Mouse (Mus musculus): ENCODE measurements around the gene Acod1. TPM values are rescaled to one million over a fixed set of nuclear protein-coding genes. Genes with fewer than 3 reads are reported as not detected.
A peak's percentile ranks its signal among the peaks of the same experiment; 100 is the strongest.

Gene Acod1
- polyA plus RNA-seq, 1 experiment from 2014 or later = 0.06 TPM

DNA sequence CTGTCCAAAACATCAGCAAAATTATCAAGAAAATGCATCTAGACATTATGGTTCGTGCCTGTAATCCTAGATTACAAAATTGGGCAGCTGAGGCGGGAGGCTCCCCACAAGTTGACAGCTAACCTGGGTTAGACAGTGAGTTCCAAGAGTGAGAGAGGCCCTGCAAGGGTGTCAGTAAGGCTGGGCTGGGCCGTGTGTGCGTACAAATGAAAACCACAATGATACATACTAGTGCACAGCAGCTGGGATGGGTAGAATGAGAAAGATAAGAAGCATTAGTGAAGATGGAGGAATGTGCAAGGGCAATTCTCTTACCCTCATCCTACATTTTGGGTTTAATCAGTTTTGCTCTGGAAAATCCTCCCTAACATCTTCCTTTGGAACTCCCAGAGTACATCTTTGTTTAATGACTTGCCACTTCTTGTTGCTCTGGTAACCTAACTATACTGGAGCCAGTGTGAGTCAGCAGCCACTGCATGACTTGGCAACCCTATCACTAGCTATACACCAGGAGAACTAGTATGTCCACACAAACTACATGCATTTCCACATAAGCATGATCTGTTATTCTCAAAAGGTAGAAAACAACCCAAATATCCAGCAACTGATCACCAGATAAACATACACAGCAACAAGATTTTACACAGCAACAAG lies 40.0 kb downstream of the Acod1 start:
- POLR2A ChIA-PET = no interaction called here
- in situ Hi-C loops (cut with MboI; ENCODE audit: low pct_unique_long_range_greater_than_20kb) = loop anchor here (25.0 kb wide), 1 partner anchor 426 kb away; the partner anchor contains the start of gene Scel
- DNase-seq (ENCODE audit: low read depth, low spot score) (no peak), ATAC-seq (no peak)
- peaks cover 14% of the 10 kb centered on the region for H3K27me3 ChIP-seq
- TF ChIP-seq CTCF (IDR thresholded peaks at IDR 0.05) = no peak
- CTCF ChIA-PET = no interaction called here

DNA sequence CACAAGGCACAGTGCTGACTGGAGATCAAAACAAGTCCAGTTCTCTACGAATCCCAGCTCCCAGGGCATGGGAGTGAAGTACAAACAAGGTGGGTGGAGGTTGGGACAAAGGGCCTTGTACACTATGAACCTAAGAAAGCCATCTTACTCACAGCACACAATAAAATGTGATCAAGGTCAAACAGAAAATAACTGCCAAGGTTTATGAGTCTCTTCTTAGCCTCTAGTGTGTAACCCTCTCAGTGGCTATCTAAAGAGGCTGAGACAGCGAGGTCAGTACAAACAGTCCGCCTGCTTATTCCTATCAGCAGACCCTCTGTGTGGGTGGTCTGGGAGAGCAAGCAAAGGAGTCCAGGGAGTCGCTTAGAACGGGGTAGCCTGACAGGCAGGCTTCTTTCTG lies 41.1 kb downstream of the Acod1 start:
- in situ Hi-C loops (cut with MboI; ENCODE audit: low pct_unique_long_range_greater_than_20kb) = loop anchor here (25.0 kb wide), 1 partner anchor 424 kb away; the partner anchor contains the start of gene Scel
- ATAC-seq (no peak), DNase-seq (ENCODE audit: low read depth, low spot score) (no peak)
- no peak for TF ChIP-seq CTCF (IDR thresholded peaks at IDR 0.05)
- peaks cover 3% of the 10 kb centered on the region for H3K27me3 ChIP-seq
- ChIA-PET POLR2A (no interaction called here), CTCF (no interaction called here)

DNA sequence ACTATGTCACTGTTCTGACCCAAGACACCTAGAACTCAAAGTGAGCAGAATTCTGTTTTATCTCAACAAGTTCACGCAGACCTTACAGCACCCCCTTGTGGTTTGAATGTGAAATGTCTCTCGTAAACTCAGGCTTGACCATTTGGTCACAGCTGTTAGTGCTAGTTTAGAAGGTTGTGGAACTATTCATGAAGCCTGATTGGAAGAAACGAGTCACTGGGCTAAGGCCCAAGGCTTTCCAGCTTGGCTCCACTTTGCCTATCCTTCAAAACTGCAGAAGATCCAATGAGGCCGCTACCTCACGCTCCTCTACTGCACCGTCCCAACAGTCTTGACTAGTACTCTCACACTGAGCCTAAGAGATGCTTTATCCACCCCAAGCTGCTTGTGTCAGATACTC lies 41.8 kb downstream of the Acod1 start:
- no peaks in the 10 kb centered on the region for H3K27me3 ChIP-seq
- CTCF ChIA-PET = interaction anchor here (0.9 to 1.6 kb wide), 3 partner anchors 9 to 14 kb away, joined by 3 to 13 read pairs (median 7); no protein-coding TSS in a partner anchor
- DNase-seq (ENCODE audit: low read depth, low spot score) (no peak), ATAC-seq (no peak)
- in situ Hi-C loops (cut with MboI; ENCODE audit: low pct_unique_long_range_greater_than_20kb) = loop anchor here (25.0 kb wide), 1 partner anchor 424 kb away; the partner anchor contains the start of gene Scel
- TF ChIP-seq CTCF (IDR thresholded peaks at IDR 0.05) = peak; percentile 78
- POLR2A ChIA-PET = no interaction called here

DNA sequence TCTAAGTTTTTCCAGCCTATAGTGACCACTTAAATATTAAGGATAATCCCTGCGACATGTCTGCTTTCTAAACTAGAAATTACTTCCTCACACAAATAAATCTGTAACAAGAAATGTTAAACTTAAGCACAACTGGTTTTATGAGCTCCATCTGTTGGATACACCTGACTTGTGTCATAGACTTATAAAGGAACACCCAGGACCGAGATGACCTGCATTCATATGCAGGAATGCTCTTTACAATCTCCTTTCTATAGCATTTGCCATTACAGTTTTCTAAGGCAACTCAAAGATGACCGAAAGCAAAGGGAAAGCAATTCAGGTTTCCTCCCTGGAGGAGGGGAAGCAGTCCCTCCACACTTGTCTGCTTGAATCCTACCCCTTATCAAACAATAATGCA lies 46.5 kb downstream of the Acod1 start:
- H3K27me3 ChIP-seq = no peaks in the 10 kb centered on the region
- TF ChIP-seq CTCF (IDR thresholded peaks at IDR 0.05) = no peak
- DNase-seq (ENCODE audit: low read depth, low spot score) (no peak), ATAC-seq (no peak)
- CTCF ChIA-PET = interaction anchor here (0.7 to 1.5 kb wide), 4 partner anchors 9 to 39 kb away, joined by 3 to 5 read pairs (median 4); no protein-coding TSS in a partner anchor
- in situ Hi-C loops (cut with MboI; ENCODE audit: low pct_unique_long_range_greater_than_20kb) = loop anchor here (25.0 kb wide), 1 partner anchor 419 kb away; the partner anchor contains the start of gene Scel
- POLR2A ChIA-PET = no interaction called here

DNA sequence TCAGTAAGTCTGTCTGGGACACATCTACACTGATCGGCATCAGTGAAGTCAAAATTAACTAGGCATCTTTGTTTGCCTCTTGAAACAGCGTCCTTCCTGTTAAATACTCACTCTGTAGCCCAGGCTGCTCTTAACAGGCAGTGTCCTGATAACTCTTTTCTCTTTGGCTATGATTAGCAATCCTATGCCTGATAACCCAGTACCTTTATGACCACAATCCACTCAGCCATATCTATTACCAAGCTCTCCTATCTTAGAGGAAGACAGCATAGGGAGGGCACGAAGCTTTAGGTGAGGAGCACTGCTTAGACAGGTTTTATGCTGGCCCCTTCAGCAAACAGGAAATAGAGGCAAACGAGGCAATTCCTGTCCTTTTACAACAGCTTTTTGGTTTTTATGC lies 46.9 kb downstream of the Acod1 start:
- CTCF ChIA-PET = interaction anchor here (0.7 to 1.6 kb wide), 6 partner anchors 9 to 39 kb away, joined by 3 to 5 read pairs (median 3); partner anchors contain the start of gene Cln5
- ATAC-seq (no peak), DNase-seq (ENCODE audit: low read depth, low spot score) (no peak)
- POLR2A ChIA-PET = no interaction called here
- no peak for TF ChIP-seq CTCF (IDR thresholded peaks at IDR 0.05)
- in situ Hi-C loops (cut with MboI; ENCODE audit: low pct_unique_long_range_greater_than_20kb) = loop anchor here (25.0 kb wide), 1 partner anchor 419 kb away; the partner anchor contains the start of gene Scel
- H3K27me3 ChIP-seq = no peaks in the 10 kb centered on the region

DNA sequence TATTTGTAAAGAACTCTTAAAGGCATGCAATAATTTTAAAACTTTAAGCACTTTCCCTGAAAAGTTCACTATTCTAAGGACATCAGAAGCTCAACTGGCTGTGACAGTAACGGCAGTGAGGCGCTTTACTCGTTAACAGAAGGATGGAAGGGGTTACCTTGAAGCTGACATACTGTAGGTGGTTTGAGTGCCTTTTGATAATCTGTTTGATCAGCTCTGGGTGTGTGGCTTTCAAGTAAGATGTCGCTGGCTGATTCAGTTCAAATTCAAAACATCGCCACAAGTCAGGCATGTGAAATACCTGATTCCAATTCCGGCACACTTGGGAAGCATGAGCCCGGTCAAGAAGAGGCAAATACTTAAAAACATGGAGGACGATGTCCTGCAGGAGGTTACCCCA lies 48.3 kb downstream of the Acod1 start:
- ChIA-PET POLR2A (no interaction called here), CTCF (interaction anchor here (1.6 kb wide), 1 partner anchor 25 kb away, joined by 5 read pairs; the partner anchor contains the start of gene Cln5)
- no peaks in the 10 kb centered on the region for H3K27me3 ChIP-seq
- in situ Hi-C loops (cut with MboI; ENCODE audit: low pct_unique_long_range_greater_than_20kb) = loop anchor here (25.0 kb wide), 1 partner anchor 417 kb away; the partner anchor contains the start of gene Scel
- DNase-seq (ENCODE audit: low read depth, low spot score) (no peak), ATAC-seq (no peak)
- TF ChIP-seq CTCF (IDR thresholded peaks at IDR 0.05) = no peak

DNA sequence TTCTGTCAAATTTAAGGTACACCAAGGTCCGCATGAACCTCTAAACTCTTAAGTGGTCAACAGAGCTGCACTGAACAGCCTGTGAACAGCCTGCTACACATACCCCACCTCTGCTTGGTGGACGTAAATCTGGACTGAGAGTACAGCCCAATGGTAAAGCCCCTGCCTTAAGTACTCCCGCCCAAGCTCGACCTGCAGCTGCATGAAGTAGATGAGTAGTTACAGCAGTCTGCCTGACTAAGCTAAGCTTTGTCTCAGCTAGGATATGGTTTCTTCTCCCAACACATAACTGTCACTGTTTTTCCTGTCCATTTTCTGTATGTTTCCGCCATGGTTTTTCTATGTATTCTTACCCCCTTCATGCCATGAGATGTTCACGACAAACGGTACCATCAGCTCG lies 49.0 kb downstream of the Acod1 start:
- CTCF ChIA-PET = no interaction called here
- in situ Hi-C loops (cut with MboI; ENCODE audit: low pct_unique_long_range_greater_than_20kb) = loop anchor here (25.0 kb wide), 1 partner anchor 416 kb away; the partner anchor contains the start of gene Scel
- no peak for DNase-seq (ENCODE audit: low read depth, low spot score)
- no peak for ATAC-seq
- TF ChIP-seq CTCF (IDR thresholded peaks at IDR 0.05) = no peak
- no peaks in the 10 kb centered on the region for H3K27me3 ChIP-seq
- POLR2A ChIA-PET = no interaction called here

DNA sequence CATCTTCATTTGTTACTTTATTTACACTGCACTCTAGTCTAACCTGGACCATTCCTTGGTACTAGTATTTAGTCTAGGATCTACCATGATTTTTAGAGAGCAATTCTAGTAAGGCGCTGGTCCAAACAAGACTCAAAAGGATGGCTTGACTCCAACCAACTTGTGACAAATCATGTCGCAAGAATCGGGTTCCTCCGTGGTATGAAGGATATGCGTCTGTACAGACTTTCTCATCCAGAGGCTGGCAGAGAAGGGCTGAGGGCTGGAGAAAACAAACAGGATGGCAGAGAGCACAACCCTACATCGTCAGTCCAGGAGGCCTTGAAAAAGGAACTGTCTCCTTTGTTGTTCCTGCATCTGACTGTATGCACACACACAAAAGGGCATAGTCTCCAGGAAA lies 49.8 kb downstream of the Acod1 start:
- TF ChIP-seq CTCF (IDR thresholded peaks at IDR 0.05) = no peak
- in situ Hi-C loops (cut with MboI; ENCODE audit: low pct_unique_long_range_greater_than_20kb) = loop anchor here (25.0 kb wide), 1 partner anchor 416 kb away; the partner anchor contains the start of gene Scel
- CTCF ChIA-PET = no interaction called here
- ATAC-seq (no peak), DNase-seq (ENCODE audit: low read depth, low spot score) (no peak)
- no peaks in the 10 kb centered on the region for H3K27me3 ChIP-seq
- POLR2A ChIA-PET = no interaction called here

DNA sequence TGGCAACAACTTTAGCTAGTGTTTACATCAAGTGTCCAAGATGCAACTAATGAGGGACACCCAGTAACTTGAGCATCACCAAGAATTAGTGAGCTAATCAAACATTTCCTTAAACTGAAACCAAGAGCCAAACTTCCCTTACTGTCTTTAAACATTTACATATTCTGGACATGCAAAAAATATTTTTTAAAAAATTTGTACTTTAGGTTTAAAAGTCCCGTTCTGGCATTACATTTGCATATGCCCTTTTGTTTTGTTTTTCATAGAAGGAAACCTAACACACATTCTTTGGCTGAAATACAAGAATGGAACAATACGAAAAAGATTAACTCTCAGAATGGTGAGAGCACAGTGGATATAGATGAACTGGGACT lies 51.4 kb downstream of the Acod1 start:
- ATAC-seq (no peak), DNase-seq (ENCODE audit: low read depth, low spot score) (no peak)
- POLR2A ChIA-PET = no interaction called here
- in situ Hi-C loops (cut with MboI; ENCODE audit: low pct_unique_long_range_greater_than_20kb) = loop anchor here (25.0 kb wide), 1 partner anchor 414 kb away; the partner anchor contains the start of gene Scel
- CTCF ChIA-PET = interaction anchor here (1.0 to 1.3 kb wide), 5 partner anchors 9 to 86 kb away, joined by 3 to 7 read pairs (median 4); no protein-coding TSS in a partner anchor
- H3K27me3 ChIP-seq = no peaks in the 10 kb centered on the region
- TF ChIP-seq CTCF (IDR thresholded peaks at IDR 0.05) = no peak

DNA sequence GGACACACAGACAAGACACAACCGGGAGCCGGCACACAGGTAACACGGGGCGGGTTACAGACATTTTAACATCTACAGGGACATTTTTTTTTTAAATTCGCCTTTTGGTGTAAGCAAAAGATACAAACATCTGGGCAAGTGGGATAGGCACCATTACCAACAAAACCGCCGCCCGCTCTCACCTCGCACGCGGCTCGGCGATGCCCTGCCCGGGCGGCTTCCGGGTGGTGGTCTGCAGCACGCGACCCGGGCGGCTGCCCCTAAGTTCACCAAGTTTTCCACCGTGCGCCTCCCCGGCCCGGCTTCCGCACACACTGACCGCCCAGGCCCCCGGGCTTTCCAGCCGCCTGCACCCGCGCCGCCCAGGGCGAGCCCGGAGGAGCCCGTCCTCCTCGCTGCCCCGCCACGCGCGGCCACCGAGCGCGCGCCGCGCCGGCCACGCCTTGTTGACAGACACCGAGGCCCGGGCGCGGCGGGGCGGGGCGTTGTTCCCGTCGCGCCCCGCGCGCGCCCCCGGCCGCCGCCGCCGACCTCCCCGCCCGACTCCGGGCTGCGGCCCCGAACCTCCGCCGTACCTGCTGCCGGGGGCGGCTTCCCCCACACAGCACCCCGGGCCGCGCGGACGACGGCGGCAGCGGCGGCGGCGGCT lies 51.9 kb downstream of the Acod1 start:
- ChIA-PET CTCF (interaction anchor here (1.0 to 1.3 kb wide), 4 partner anchors 10 to 86 kb away, joined by 3 to 7 read pairs (median 4); no protein-coding TSS in a partner anchor), POLR2A (no interaction called here)
- in situ Hi-C loops (cut with MboI; ENCODE audit: low pct_unique_long_range_greater_than_20kb) = loop anchor here (25.0 kb wide), 1 partner anchor 414 kb away; the partner anchor contains the start of gene Scel
- DNase-seq (ENCODE audit: low read depth, low spot score) (no peak), ATAC-seq (peak; percentile 57)
- TF ChIP-seq CTCF (IDR thresholded peaks at IDR 0.05) = no peak
- no peaks in the 10 kb centered on the region for H3K27me3 ChIP-seq

Data from Patski (cell line).